Mouse (Mus musculus): ENCODE data around the gene Asic3. TPM values are rescaled to one million over a fixed set of nuclear protein-coding genes. Genes with fewer than 3 reads are reported as not detected.

Asic3 gene
- polyA plus RNA-seq, 1 experiment = not detected

GRCm38 (mm10) chr5:24433993-24434392 is 20.8 kb downstream of the Asic3 start:
- H3K27ac ChIP-seq (ENCODE audit: insufficient read depth, low read depth, low read length) = no peak overlapping the region
- WGBS = 92% methylated on average over 8 of the region's 8 CpGs
- TF ChIP-seq POLR2A (IDR thresholded peaks at IDR 0.05; ENCODE audit: insufficient read depth, low read depth, low read length) = no peak
- TF ChIP-seq CTCF (IDR thresholded peaks at IDR 0.05; ENCODE audit: insufficient read depth, low read depth, low read length) = no peak
- no peaks in the 10 kb centered on the region for H3K4me1 ChIP-seq (ENCODE audit: control insufficient read depth, insufficient read depth, low read length)
- H3K4me3 ChIP-seq (ENCODE audit: insufficient read depth, low read depth, low read length) = no peak overlapping the region

DNA sequence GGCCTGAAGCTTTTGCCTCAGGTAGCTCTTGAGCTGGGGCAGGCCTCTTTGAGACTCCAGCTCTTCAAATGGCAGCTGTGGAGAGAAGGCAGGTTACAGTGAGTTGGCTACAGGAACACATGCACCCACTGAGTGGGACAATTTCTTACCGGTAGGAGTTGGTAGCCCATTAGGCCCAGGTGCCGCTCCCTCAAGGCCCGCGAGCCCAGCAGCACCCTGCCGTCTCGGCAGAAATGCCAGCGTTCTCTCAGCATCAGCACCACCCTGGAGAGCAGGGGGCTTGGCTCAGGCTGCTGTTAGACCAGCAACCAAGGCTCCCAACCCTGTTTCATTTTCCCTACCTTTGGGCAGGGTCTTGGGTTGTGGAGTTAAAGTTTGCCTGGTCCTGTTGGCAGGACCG is 28.0 kb downstream of the Asic3 start:
- no peak overlapping the region for H3K4me3 ChIP-seq (ENCODE audit: insufficient read depth, low read depth, low read length)
- TF ChIP-seq POLR2A (IDR thresholded peaks at IDR 0.05; ENCODE audit: insufficient read depth, low read depth, low read length) (no peak), CTCF (IDR thresholded peaks at IDR 0.05; ENCODE audit: insufficient read depth, low read depth, low read length) (no peak)
- peaks cover 22% of the 10 kb centered on the region for H3K4me1 ChIP-seq (ENCODE audit: control insufficient read depth, insufficient read depth, low read length)
- no peak overlapping the region for H3K27ac ChIP-seq (ENCODE audit: insufficient read depth, low read depth, low read length)
- WGBS = 88% methylated on average over 8 of the region's 8 CpGs

DNA sequence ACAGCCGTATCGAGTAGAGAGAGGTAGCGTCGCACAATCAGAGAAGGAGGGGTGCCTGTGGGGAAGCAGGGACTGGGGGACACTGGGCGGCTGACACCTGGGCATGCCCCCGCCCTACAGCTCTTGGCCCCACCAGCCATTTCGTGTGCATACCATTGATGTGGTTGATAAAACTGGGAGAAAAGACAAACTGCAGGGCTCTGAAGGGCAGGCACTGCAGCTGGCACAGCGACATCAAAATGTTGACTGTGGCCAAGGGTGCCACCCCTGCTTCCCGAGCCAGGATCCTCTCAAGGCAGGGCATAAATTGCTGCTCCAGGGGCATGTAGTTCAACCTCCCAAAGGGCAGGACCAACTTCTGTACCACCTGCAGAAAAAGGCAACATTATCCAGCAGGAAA is 28.8 kb downstream of the Asic3 start:
- H3K4me1 ChIP-seq (ENCODE audit: control insufficient read depth, insufficient read depth, low read length) = peaks cover 24% of the 10 kb centered on the region
- TF ChIP-seq POLR2A (IDR thresholded peaks at IDR 0.05; ENCODE audit: insufficient read depth, low read depth, low read length) = no peak
- TF ChIP-seq CTCF (IDR thresholded peaks at IDR 0.05; ENCODE audit: insufficient read depth, low read depth, low read length) = no peak
- no peak overlapping the region for H3K27ac ChIP-seq (ENCODE audit: insufficient read depth, low read depth, low read length)
- no peak overlapping the region for H3K4me3 ChIP-seq (ENCODE audit: insufficient read depth, low read depth, low read length)
- 77% methylated on average over 9 of the region's 9 CpGs for WGBS

GRCm38 (mm10) chr5:24443204-24443603 is 30.0 kb downstream of the Asic3 start:
- Histone ChIP-seq H3K4me1 (ENCODE audit: control insufficient read depth, insufficient read depth, low read length) (peaks cover 31% of the 10 kb centered on the region), H3K4me3 (ENCODE audit: insufficient read depth, low read depth, low read length) (no peak overlapping the region), H3K27ac (ENCODE audit: insufficient read depth, low read depth, low read length) (no peak overlapping the region)
- no peak for TF ChIP-seq POLR2A (IDR thresholded peaks at IDR 0.05; ENCODE audit: insufficient read depth, low read depth, low read length)
- TF ChIP-seq CTCF (IDR thresholded peaks at IDR 0.05; ENCODE audit: insufficient read depth, low read depth, low read length) = no peak
- 95% methylated on average over 7 of the region's 7 CpGs for WGBS

GRCm38 (mm10) chr5:24443927-24444326 is 30.7 kb downstream of the Asic3 start:
- WGBS = 77% methylated on average over 12 of the region's 12 CpGs
- no peak for TF ChIP-seq CTCF (IDR thresholded peaks at IDR 0.05; ENCODE audit: insufficient read depth, low read depth, low read length)
- TF ChIP-seq POLR2A (IDR thresholded peaks at IDR 0.05; ENCODE audit: insufficient read depth, low read depth, low read length) = no peak
- H3K27ac ChIP-seq (ENCODE audit: insufficient read depth, low read depth, low read length) = no peak overlapping the region
- peaks cover 31% of the 10 kb centered on the region for H3K4me1 ChIP-seq (ENCODE audit: control insufficient read depth, insufficient read depth, low read length)
- peak overlapping the region; percentile 76 for H3K4me3 ChIP-seq (ENCODE audit: insufficient read depth, low read depth, low read length)

- WGBS = under 1% methylated on average over 60 of the region's 60 CpGs
Observed at GRCm38 (mm10) chr5:24444746-24445427, 31.7 kb downstream of the Asic3 start, which contains the start of gene Fastk. Gene Fastk, minus strand, starts transcription at chr5:24445287.

DNA sequence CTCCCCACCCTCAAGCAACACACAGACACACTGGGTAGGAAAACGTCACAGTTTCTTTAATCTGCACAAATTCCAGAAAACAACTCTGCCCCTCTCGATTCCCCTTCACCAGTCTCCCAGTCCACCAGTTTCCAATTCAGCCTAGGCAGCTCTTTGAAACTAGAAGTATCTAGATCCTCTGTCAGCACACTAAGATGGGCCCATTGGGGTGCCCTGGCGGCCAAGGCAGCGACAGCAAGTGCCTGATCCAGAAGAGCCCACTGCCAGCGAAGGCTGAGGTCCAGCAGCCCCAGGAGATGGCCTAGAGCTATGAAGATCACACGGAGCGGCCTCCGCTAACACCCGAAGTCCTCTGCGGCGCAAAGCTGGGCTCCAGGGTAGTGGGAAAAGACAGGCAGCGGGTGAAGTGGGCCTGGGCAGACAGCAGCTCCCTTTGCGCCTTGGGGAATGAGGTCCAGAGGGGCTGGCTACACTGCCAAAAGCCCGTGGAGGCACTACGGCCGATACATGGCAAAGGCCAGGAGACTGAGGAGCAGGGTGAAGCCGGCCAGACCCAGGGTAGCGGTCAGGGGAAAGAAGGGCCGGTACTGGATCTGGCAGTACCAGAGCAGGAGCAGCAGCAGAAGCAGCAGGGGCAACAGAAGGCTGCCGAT is 32.4 kb downstream of the Asic3 start:
- Histone ChIP-seq H3K27ac (ENCODE audit: insufficient read depth, low read depth, low read length) (peak overlapping the region; percentile 74), H3K4me3 (ENCODE audit: insufficient read depth, low read depth, low read length) (peak overlapping the region; percentile 76), H3K4me1 (ENCODE audit: control insufficient read depth, insufficient read depth, low read length) (peaks cover 30% of the 10 kb centered on the region)
- 54% methylated on average over 20 of the region's 20 CpGs for WGBS
- TF ChIP-seq POLR2A (IDR thresholded peaks at IDR 0.05; ENCODE audit: insufficient read depth, low read depth, low read length) = no peak
- no peak for TF ChIP-seq CTCF (IDR thresholded peaks at IDR 0.05; ENCODE audit: insufficient read depth, low read depth, low read length)

More at GRCm38 (mm10) chr5:24444746-24445427, 31.7 kb downstream of the Asic3 start, which contains the start of gene Fastk:
- Histone ChIP-seq H3K4me3 (ENCODE audit: insufficient read depth, low read depth, low read length) (peak within 1 kb of the TSS; percentile 76), H3K27ac (ENCODE audit: insufficient read depth, low read depth, low read length) (peak within 1 kb of the TSS; percentile 74), H3K4me1 (ENCODE audit: control insufficient read depth, insufficient read depth, low read length) (peaks cover 31% of the 10 kb centered on the region)
- TF ChIP-seq CTCF (IDR thresholded peaks at IDR 0.05; ENCODE audit: insufficient read depth, low read depth, low read length) = no peak
- peak; percentile 89 for TF ChIP-seq POLR2A (IDR thresholded peaks at IDR 0.05; ENCODE audit: insufficient read depth, low read depth, low read length)

DNA sequence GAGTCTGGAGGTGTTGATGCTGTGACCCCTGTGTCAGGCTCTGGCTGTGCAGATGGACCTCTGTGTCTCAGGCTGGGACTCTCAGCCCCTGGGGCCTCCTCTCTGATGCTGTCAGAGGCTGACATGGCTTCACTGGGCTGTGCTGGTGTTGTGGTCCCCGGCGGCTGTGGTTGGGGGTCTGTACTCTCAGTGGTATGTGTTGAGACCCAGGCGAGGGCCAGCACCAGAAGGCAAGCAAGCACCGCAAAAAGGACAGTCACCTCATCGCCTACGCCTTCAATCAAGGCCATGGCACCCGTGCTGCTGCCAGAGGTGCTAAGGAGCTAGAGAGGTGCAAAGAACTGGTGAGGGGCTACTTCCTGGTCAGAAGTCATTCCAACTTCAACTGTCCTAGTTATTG is 33.4 kb downstream of the Asic3 start:
- 94% methylated on average over 7 of the region's 7 CpGs for WGBS
- no peak overlapping the region for H3K4me3 ChIP-seq (ENCODE audit: insufficient read depth, low read depth, low read length)
- H3K4me1 ChIP-seq (ENCODE audit: control insufficient read depth, insufficient read depth, low read length) = peaks cover 31% of the 10 kb centered on the region
- TF ChIP-seq POLR2A (IDR thresholded peaks at IDR 0.05; ENCODE audit: insufficient read depth, low read depth, low read length) (no peak), CTCF (IDR thresholded peaks at IDR 0.05; ENCODE audit: insufficient read depth, low read depth, low read length) (no peak)
- H3K27ac ChIP-seq (ENCODE audit: insufficient read depth, low read depth, low read length) = no peak overlapping the region

GRCm38 (mm10) chr5:24447624-24448298 is 34.6 kb downstream of the Asic3 start, which contains the start of gene Tmub1:
Gene Tmub1, minus strand, starts transcription at chr5:24447854.
- Histone ChIP-seq H3K27ac (ENCODE audit: insufficient read depth, low read depth, low read length) (peak within 1 kb of the TSS; percentile 52), H3K4me1 (ENCODE audit: control insufficient read depth, insufficient read depth, low read length) (peaks cover 32% of the 10 kb centered on the region), H3K4me3 (ENCODE audit: insufficient read depth, low read depth, low read length) (peak within 1 kb of the TSS; percentile 87)
- WGBS = 2% methylated on average over 34 of the region's 34 CpGs
- no peak for TF ChIP-seq CTCF (IDR thresholded peaks at IDR 0.05; ENCODE audit: insufficient read depth, low read depth, low read length)
- TF ChIP-seq POLR2A (IDR thresholded peaks at IDR 0.05; ENCODE audit: insufficient read depth, low read depth, low read length) = no peak; the same call in 1 of the 2 replicates

Data from olfactory bulb, adult 2 months (tissue).